Mouse (Mus musculus) ES-Bruce4 (cell line): Measurements from ENCODE around the gene Hapln2.

Experiments
- CTCF ChIP-seq: IDR thresholded peaks from one replicate; pipeline ENCODE4 v1.8.1; 2011; ENCODE audit warnings: low read depth, low read length
- POLR2A ChIP-seq: IDR thresholded peaks from one replicate; pipeline ENCODE4 v1.8.1; 2011; ENCODE audit warnings: low read length; ENCODE audit not compliant: insufficient read depth

GRCm38 (mm10) chr3:87974381-87974987 lies 52.9 kb downstream of the Hapln2 start:
- no peak for TF ChIP-seq POLR2A
- TF ChIP-seq CTCF: no peak
